Mouse (Mus musculus): Measurements from ENCODE around the gene 4930402H24Rik.

- TF ChIP-seq POLR2AphosphoS5 (IDR thresholded peaks at IDR 0.05; ENCODE audit: insufficient replicate concordance, low read depth, low read length) (no peak), CTCF (IDR thresholded peaks at IDR 0.05; ENCODE audit: low read depth, low read length) (no peak), GATA1 (IDR thresholded peaks at IDR 0.05; ENCODE audit: borderline replicate concordance, low read length) (no peak)
Measured at GRCm38 (mm10) chr2:130784939-130785338, 121.3 kb downstream of the 4930402H24Rik start.
